Mouse (Mus musculus) heart, embryonic 15.5 days (tissue): ENCODE measurements around the gene Tmed6. TPM values are rescaled to one million over a fixed set of nuclear protein-coding genes. Genes with fewer than 3 reads are reported as not detected.
"Not testable (repeated sequence)": the region's sequence is repeated elsewhere in the genome, so short reads cannot be mapped to it uniquely, and the experiment has no call there.

Experiments
- ATAC-seq: fragments of 200-750 bp; cut with Nextera tagmentation; replicated peaks from 2 replicates; pipeline ENCODE4 v1.8.0; 2017; ENCODE audit warnings: low read depth, moderate TSS enrichment; ENCODE audit not compliant: insufficient number of reproducible peaks, insufficient read depth, low FRiP score
- H3K27ac ChIP-seq: fragments of 300-500 bp; sonication (generic); 2 replicates; pipeline ENCODE4 v1.5.1; 2015; ENCODE audit warnings: mild to moderate bottlenecking, inconsistent platforms
- H3K27me3 ChIP-seq: fragments of 300-500 bp; sonication (generic); 2 replicates; pipeline ENCODE4 v1.6.1; 2015; ENCODE audit warnings: inconsistent platforms
- H3K36me3 ChIP-seq: fragments of 300-500 bp; sonication (generic); 2 replicates; pipeline ENCODE4 v1.6.1; 2015; ENCODE audit warnings: mild to moderate bottlenecking, inconsistent platforms
- H3K4me1 ChIP-seq: fragments of 300-500 bp; sonication (generic); replicated peaks from 2 replicates; pipeline ENCODE4 v1.6.1; 2015; ENCODE audit warnings: inconsistent platforms
- H3K4me2 ChIP-seq: fragments of 300-500 bp; sonication (generic); 2 replicates; pipeline ENCODE4 v1.6.1; 2015; ENCODE audit warnings: inconsistent platforms, mild to moderate bottlenecking, moderate library complexity
- H3K4me3 ChIP-seq: fragments of 300-500 bp; sonication (generic); 2 replicates; pipeline ENCODE4 v1.5.1; 2015; ENCODE audit warnings: mild to moderate bottlenecking, inconsistent platforms
- H3K9ac ChIP-seq: fragments of 300-500 bp; sonication (generic); 2 replicates; pipeline ENCODE4 v1.6.1; 2015; ENCODE audit warnings: mild to moderate bottlenecking, inconsistent platforms
- H3K9me3 ChIP-seq: fragments of 300-500 bp; sonication (generic); replicated peaks from 2 replicates; pipeline ENCODE4 v1.6.1; 2016; ENCODE audit warnings: inconsistent platforms
- whole genome bisulfite sequencing: fragments of 180-500 bp; shearing (Covaris S2); methylation state at CpG from one replicate; pipeline ENCODE4 v1.1.7; 2015; ENCODE audit warnings: mixed read lengths; 5-methylcytosine and 5-hydroxymethylcytosine counted together
- polyA plus RNA-seq: library from polyadenylated mRNA; unstranded; fragments of >200 nt; fragmentation: Nextera tagmentation; extraction: Ambion mirVana; gene quantifications from 2 replicates; pipeline ENCODE4 v1.2.1, GENCODE M21; 2015

Gene Tmed6
- not detected in 2 replicates for polyA plus RNA-seq

DNA sequence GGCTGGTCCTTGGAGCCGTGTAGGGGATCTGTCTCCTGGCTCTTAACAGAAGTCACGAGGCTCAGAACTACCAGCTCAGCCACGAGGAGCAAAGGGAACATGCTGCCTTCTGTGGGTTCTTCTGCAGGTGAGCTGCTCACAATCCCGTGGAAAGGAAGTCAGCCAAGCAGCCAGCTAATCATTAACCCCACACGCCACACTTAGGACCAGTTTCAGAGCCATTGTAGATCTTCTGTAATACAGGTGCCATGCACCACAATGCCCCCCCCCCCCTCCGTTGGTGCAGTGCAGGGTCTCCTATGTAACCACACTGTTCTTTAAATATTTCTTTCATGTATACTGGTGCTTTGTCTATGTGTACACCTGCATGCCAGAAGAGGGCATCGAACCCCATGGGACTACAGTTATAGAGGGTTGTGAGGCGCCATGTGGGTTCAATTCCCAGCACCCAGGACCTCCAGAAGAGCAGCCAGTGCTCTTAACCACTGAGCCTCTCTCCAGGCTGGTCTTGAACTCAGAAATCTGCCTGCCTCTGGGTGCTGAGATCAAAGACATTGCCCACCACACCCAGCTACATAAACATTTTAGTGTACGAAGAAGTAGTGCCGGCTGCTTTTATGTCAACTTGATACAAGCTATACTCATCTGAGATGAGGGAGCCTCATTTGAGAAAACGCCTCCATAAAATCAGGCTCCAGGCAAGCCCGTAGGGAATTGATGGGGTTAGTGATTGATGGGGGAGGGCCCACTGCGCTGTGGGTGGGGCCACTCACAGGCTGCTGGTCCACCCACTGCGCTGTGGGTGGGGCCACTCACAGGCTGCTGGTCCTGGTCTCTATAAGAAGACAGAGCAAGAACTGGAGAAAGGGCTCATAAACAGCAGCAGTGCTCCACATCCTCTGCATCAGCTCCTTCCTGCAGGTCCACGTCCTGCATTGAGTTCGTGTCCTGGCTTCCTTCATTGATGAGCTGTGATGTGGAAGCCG is at the start of gene Tmed6:
TSS of gene Tmed6 (minus strand) at position 134 of the 986 bp plus-strand sequence.
- WGBS, result 51% methylated on average over 17 of the region's 17 CpGs
- Histone ChIP-seq H3K36me3 (peaks cover 14% of the 10 kb centered on the region), H3K27me3 (no peaks in the 10 kb centered on the region), H3K4me1 (0 out of 2 replicates have a peak, but pooled peaks cover 2% of the 10 kb centered on the region), H3K9ac (no peak within 1 kb of the TSS), H3K27ac (no peak within 1 kb of the TSS), H3K4me3 (no peak within 1 kb of the TSS), H3K9me3 (no peaks in the 10 kb centered on the region), H3K4me2 (no peak within 1 kb of the TSS)
- ATAC-seq, result no peak; the same call in 1 of the 2 replicates

GRCm38 (mm10) chr8:107115008-107115320 is 49.5 kb upstream of the Tmed6 start:
- H3K4me2 ChIP-seq, result peak overlapping the region; percentile 53
- no peaks in the 10 kb centered on the region for H3K36me3 ChIP-seq
- no peak for ATAC-seq
- no peak overlapping the region for H3K9ac ChIP-seq
- peak overlapping the region; percentile 6; the same call in 1 of the 2 replicates for H3K4me3 ChIP-seq
- no peaks in the 10 kb centered on the region for H3K9me3 ChIP-seq
- peak overlapping the region; percentile 62 for H3K27ac ChIP-seq
- H3K27me3 ChIP-seq, result no peaks in the 10 kb centered on the region
- peaks cover 29% of the 10 kb centered on the region for H3K4me1 ChIP-seq
- WGBS, result 47% methylated on average over 10 of the region's 10 CpGs

DNA sequence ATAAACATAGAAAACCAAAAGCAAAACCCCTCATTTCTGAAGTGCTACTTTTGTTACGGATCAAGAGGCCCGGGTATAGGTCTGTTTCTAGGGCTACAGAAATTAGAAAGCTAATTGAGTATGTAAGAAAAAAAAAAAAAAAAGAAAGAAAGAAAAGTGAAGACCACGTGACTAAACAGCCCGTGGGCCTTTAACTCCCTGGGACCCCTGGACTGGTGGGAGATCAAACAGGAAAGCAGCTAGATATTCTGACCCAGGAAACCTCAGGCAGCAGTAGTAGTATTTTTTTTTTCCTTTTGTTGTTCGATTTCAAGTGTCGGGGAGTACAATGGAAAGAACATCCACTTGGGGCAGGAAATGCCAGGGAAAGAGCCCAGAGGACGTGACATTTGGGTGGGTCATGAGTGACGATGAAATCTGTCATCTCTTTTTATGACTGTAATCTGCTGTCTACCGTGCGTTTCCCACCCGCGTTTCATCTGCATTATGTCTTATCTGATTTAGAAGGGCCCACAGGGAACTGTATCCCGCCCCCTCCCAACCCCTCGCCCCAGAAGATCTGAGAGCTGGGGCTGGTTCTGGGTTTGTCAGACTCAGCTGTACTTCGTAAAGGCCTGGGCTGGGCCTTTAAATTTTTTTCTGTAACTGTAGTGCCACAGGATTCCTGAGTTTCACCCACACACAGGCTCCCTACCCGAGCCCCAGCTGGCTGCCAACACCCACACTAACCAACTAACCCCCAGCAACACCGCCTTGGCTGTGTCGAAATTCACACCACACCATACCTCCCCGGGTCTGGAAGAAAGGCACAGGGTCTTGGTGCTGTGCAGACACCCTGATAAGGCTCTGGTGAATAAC is 48.9 kb upstream of the Tmed6 start:
- peak overlapping the region; percentile 53 for H3K4me2 ChIP-seq
- no peaks in the 10 kb centered on the region for H3K36me3 ChIP-seq
- no peaks in the 10 kb centered on the region for H3K27me3 ChIP-seq
- peak overlapping the region; percentile 6; the same call in 1 of the 2 replicates for H3K4me3 ChIP-seq
- no peak overlapping the region for H3K9ac ChIP-seq
- peaks cover 25% of the 10 kb centered on the region for H3K4me1 ChIP-seq
- H3K9me3 ChIP-seq, result no peaks in the 10 kb centered on the region
- peak overlapping the region; percentile 62 for H3K27ac ChIP-seq
- 30% methylated on average over 19 of the region's 19 CpGs for WGBS
- ATAC-seq, result 0 out of 2 replicates have a peak, but pooled peaks have one; percentile 10

DNA sequence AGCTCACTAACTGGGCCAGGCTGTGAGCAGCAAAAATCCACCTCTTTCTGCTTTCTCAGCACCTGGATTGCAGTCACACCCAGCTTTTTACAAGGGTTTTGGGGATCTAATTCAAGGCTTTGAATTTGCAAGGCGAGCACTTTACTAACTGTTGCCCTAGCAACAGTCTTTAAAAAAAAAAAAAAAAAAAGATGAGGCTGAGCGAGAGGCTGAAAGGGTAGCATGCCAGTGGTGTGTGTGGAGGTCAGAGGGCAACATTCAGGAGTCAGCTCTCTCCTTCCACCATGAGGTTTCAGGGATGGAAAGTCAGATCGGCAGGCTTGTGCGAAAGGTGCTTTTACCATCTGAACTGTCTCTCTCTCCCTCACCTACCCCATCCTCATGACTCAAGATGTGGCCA is 47.8 kb upstream of the Tmed6 start:
- no peaks in the 10 kb centered on the region for H3K36me3 ChIP-seq
- no peak overlapping the region for H3K4me2 ChIP-seq
- H3K4me1 ChIP-seq, result peaks cover 15% of the 10 kb centered on the region
- no peak overlapping the region for H3K4me3 ChIP-seq
- no peaks in the 10 kb centered on the region for H3K9me3 ChIP-seq
- ATAC-seq, result no peak
- no peak overlapping the region for H3K9ac ChIP-seq
- H3K27me3 ChIP-seq, result no peaks in the 10 kb centered on the region
- WGBS, result 76% methylated on average over 4 of the region's 4 CpGs
- H3K27ac ChIP-seq, result no peak overlapping the region

DNA sequence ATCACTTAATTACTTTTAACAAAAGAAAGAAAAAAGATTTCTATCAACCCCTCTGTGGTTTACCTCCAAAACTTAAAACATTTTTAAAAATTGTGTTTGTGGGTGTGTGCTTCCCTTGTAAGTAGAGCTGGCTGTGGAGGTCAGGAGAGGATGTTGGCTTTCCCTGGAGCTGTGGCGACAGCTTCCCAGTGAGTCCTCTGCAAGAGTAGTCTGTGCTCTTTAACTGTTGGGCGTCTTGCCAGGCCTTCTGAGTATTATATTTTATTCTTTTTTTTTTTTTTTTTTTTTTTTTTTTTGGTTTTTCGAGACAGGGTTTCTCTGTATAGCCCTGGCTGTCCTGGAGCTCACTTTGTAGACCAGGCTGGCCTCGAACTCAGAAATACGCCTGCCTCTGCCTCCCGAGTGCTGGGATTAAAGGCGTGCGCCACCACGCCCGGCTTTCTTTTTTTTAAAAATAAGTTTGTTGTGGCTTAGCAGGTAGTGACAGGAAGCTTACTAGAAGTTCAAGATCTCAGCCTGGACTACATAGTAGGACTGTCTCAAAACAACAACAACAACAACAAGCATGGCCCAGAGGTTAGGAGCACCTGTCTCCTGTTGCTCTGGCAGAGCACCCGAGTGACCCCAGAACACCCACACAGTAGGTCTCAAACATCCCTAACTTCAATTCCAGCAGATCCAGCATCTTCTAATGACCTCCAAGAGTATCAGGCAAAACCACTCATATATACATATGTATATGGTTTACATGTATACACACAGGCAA is 46.1 kb upstream of the Tmed6 start:
- Histone ChIP-seq H3K27ac (no peak overlapping the region), H3K27me3 (no peaks in the 10 kb centered on the region), H3K9me3 (no peaks in the 10 kb centered on the region), H3K36me3 (no peaks in the 10 kb centered on the region), H3K4me1 (peaks cover 15% of the 10 kb centered on the region), H3K4me3 (no peak overlapping the region), H3K4me2 (no peak overlapping the region), H3K9ac (no peak overlapping the region)
- ATAC-seq, result no peak
- WGBS, result 82% methylated on average over 10 of the region's 11 CpGs

- no peak overlapping the region for H3K4me3 ChIP-seq
- H3K4me1 ChIP-seq, result peaks cover 11% of the 10 kb centered on the region
- no peak overlapping the region for H3K4me2 ChIP-seq
- H3K9me3 ChIP-seq, result no peaks in the 10 kb centered on the region
- 71% methylated on average over 9 of the region's 9 CpGs for WGBS
- H3K36me3 ChIP-seq, result no peaks in the 10 kb centered on the region
- H3K27ac ChIP-seq, result no peak overlapping the region
- H3K27me3 ChIP-seq, result no peaks in the 10 kb centered on the region
- no peak overlapping the region for H3K9ac ChIP-seq
- ATAC-seq, result no peak
Observed at GRCm38 (mm10) chr8:107110629-107111330, 45.3 kb upstream of the Tmed6 start.

DNA sequence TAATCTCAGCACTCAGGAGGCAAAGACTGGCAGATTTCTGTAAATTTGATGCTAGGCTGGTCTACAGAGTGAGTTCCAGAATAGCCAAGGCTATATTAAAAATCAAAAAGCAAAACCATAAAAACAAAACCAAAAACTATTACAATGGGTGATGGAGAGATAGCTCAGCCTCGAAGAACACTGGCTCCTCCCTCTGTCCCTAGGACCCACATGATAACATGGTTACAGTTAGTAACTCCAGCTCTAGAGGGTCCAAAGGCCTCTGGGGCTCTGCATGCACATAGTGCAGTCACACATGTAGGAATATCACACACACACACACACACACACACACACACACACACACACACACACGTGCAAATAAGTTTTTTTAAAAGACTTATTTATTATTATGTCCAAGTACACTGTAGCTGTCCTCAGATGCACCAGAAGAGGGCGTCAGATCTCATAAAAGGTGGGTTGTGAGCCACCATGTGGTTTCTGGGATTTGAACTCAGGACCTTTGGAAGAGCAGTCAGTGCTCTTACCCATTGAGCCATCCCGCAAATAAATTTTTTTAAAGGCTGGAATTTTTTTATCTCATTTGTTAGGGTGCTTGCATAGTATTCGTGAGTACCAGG is 44.5 kb upstream of the Tmed6 start:
- Histone ChIP-seq H3K4me2 (no peak overlapping the region), H3K4me3 (no peak overlapping the region), H3K4me1 (peaks cover 8% of the 10 kb centered on the region), H3K27me3 (no peaks in the 10 kb centered on the region), H3K9me3 (no peaks in the 10 kb centered on the region), H3K27ac (no peak overlapping the region), H3K9ac (no peak overlapping the region), H3K36me3 (no peaks in the 10 kb centered on the region)
- no peak for ATAC-seq
- 77% methylated on average over 5 of the region's 5 CpGs for WGBS

GRCm38 (mm10) chr8:107108978-107109720 is 43.7 kb upstream of the Tmed6 start:
- Histone ChIP-seq H3K4me2 (peak overlapping the region; percentile 17; the same call in 1 of the 2 replicates), H3K4me3 (0 out of 2 replicates have a peak overlapping the region, but pooled peaks have one; percentile 9), H3K9me3 (no peaks in the 10 kb centered on the region), H3K9ac (no peak overlapping the region), H3K4me1 (no peaks in the 10 kb centered on the region), H3K36me3 (no peaks in the 10 kb centered on the region), H3K27ac (no peak overlapping the region), H3K27me3 (no peaks in the 10 kb centered on the region)
- 59% methylated on average over 23 of the region's 23 CpGs for WGBS
- no peak for ATAC-seq

GRCm38 (mm10) chr8:107108089-107108488 is 42.6 kb upstream of the Tmed6 start:
- not testable (repeated sequence) for H3K4me1 ChIP-seq, H3K36me3 ChIP-seq, H3K9me3 ChIP-seq, H3K27ac ChIP-seq, H3K4me3 ChIP-seq, H3K27me3 ChIP-seq, H3K9ac ChIP-seq, ATAC-seq, H3K4me2 ChIP-seq
- WGBS, result 88% methylated on average over 5 of the region's 5 CpGs
